In genomic region chr17:84856971-84857370, GRCm38 (mm10) we compare ENCODE assay signal across 25 mouse cellular contexts.
A peak's percentile ranks its signal among the peaks of the same experiment; 100 is the strongest.
DNase-seq lines count a peak whose midpoint lies in the region; ATAC-seq and TF ChIP-seq lines count a peak whose summit lies in the region.
"Had no signal": no experiment of that assay in that cellular context is flagged by ENCODE, and none has a peak within 500 bp of the region (broad histone marks: within the 10 kb centered on the region; RNA-seq: fewer than 3 reads in every experiment).

No protein-coding gene starts in this region.

- TF ChIP-seq POLR2A in thymus, adult 2 months (IDR thresholded peaks at IDR 0.05; ENCODE audit: control insufficient read depth, extremely low read depth, insufficient read depth, low read length, poor library complexity): no peak

- no peak overlapping the region for H3K27ac ChIP-seq in forebrain, embryonic 11.5 days (ENCODE audit: low read depth, low read length)
- no peak overlapping the region for H3K27ac ChIP-seq in forebrain, embryonic 12.5 days
- H3K27ac ChIP-seq in thymus, adult 2 months (ENCODE audit: control insufficient read depth, insufficient read depth, low read length): peak overlapping the region; percentile 88
- H3K27ac ChIP-seq: forebrain, embryonic 13.5 days; heart, embryonic 13.5 days; hindbrain, embryonic 10.5 days; hindbrain, embryonic 15.5 days; liver, embryonic 12.5 days; midbrain, embryonic 13.5 days; neural tube, embryonic 13.5 days had no signal

- WGBS in forebrain, embryonic 11.5 days: 84% methylated on average over 6 of the region's 6 CpGs
- WGBS in forebrain, embryonic 12.5 days: 89% methylated on average over 6 of the region's 6 CpGs
- 93% methylated on average over 6 of the region's 6 CpGs for WGBS in thymus, adult 2 months

- H3K9me3 ChIP-seq in forebrain, embryonic 11.5 days (ENCODE audit: control insufficient read depth, low read length): no peaks in the 10 kb centered on the region
- H3K9me3 ChIP-seq in forebrain, embryonic 12.5 days: no peaks in the 10 kb centered on the region
- H3K9me3 ChIP-seq: forebrain, embryonic 13.5 days; heart, embryonic 13.5 days; hindbrain, embryonic 10.5 days; hindbrain, embryonic 15.5 days; liver, embryonic 12.5 days; midbrain, embryonic 13.5 days; neural tube, embryonic 13.5 days had no signal

- H3K27me3 ChIP-seq in forebrain, embryonic 11.5 days (ENCODE audit: control insufficient read depth, insufficient read depth, low read length): no peaks in the 10 kb centered on the region
- H3K27me3 ChIP-seq in forebrain, embryonic 12.5 days: no peaks in the 10 kb centered on the region
- no peaks in the 10 kb centered on the region for H3K27me3 ChIP-seq in thymus, adult 2 months (ENCODE audit: control insufficient read depth, insufficient read depth, low read length)
- H3K27me3 ChIP-seq: forebrain, embryonic 13.5 days; hindbrain, embryonic 15.5 days; liver, embryonic 12.5 days; midbrain, embryonic 13.5 days; neural tube, embryonic 13.5 days had no signal

- no peaks in the 10 kb centered on the region for H3K4me1 ChIP-seq in forebrain, embryonic 11.5 days (replicated peaks; ENCODE audit: control insufficient read depth, insufficient read depth, low read length)
- H3K4me1 ChIP-seq in forebrain, embryonic 12.5 days: 0 out of 2 replicates have a peak, but pooled peaks cover 3% of the 10 kb centered on the region
- peaks cover 51% of the 10 kb centered on the region for H3K4me1 ChIP-seq in thymus, adult 2 months (replicated peaks; ENCODE audit: control insufficient read depth, insufficient read depth, low read length)
- H3K4me1 ChIP-seq: hindbrain, embryonic 15.5 days had no signal

- no peaks in the 10 kb centered on the region for H3K36me3 ChIP-seq in forebrain, embryonic 11.5 days (ENCODE audit: control insufficient read depth, insufficient read depth, low read length)
- no peaks in the 10 kb centered on the region for H3K36me3 ChIP-seq in forebrain, embryonic 12.5 days (replicated peaks)
- no peaks in the 10 kb centered on the region for H3K36me3 ChIP-seq in thymus, adult 2 months (ENCODE audit: control insufficient read depth, insufficient read depth, low read length)
- H3K36me3 ChIP-seq: heart, embryonic 13.5 days; hindbrain, embryonic 10.5 days; hindbrain, embryonic 15.5 days; liver, embryonic 12.5 days; midbrain, embryonic 13.5 days; neural tube, embryonic 13.5 days had no signal

- no peak overlapping the region for H3K4me3 ChIP-seq in forebrain, embryonic 11.5 days (ENCODE audit: low read depth, low read length)
- H3K4me3 ChIP-seq in forebrain, embryonic 12.5 days (replicated peaks): no peak overlapping the region
- no peak overlapping the region for H3K4me3 ChIP-seq in thymus, adult 2 months (ENCODE audit: control insufficient read depth, insufficient read depth, low read length)
- H3K4me3 ChIP-seq: erythroblast, embryonic 14.5 days; forebrain, embryonic 13.5 days; heart, embryonic 13.5 days; hindbrain, embryonic 10.5 days; hindbrain, embryonic 15.5 days; liver, embryonic 12.5 days; midbrain, embryonic 13.5 days; neural tube, embryonic 13.5 days had no signal

- no peak overlapping the region for H3K4me2 ChIP-seq in forebrain, embryonic 11.5 days (ENCODE audit: low read depth, low read length, severe bottlenecking)
- no peak overlapping the region for H3K4me2 ChIP-seq in forebrain, embryonic 12.5 days
- H3K4me2 ChIP-seq: forebrain, embryonic 13.5 days; heart, embryonic 13.5 days; hindbrain, embryonic 15.5 days; liver, embryonic 12.5 days; midbrain, embryonic 13.5 days; neural tube, embryonic 13.5 days had no signal

- peak; percentile 31 for DNase-seq in forebrain, embryonic 11.5 days (ENCODE audit: low spot score)
- no peak for DNase-seq in thymus, adult 2 months
- no peak for DNase-seq in thymus, postnatal 36 days
- peak; percentile 34 to 41 for DNase-seq in adrenal gland, postnatal 36 days
- DNase-seq in right cerebral cortex, postnatal 10 days (ENCODE audit: low spot score in 2 of 2): no peak
- no peak for DNase-seq in kidney, postnatal 36 days
- DNase-seq: cerebellum, postnatal 14 days; gastrocnemius, postnatal 25 days; heart, adult 18-20 months; heart, postnatal 14 days; kidney, adult 2 months; kidney, postnatal 4 days; left cerebral cortex, postnatal 4 days; liver, postnatal 0 days; lung, postnatal 36 days; thymus, postnatal 25 days had no signal

- no peak for TF ChIP-seq CTCF in thymus, adult 2 months (IDR thresholded peaks at IDR 0.05; ENCODE audit: borderline replicate concordance, control insufficient read depth, extremely low read depth, insufficient read depth, low read length, poor library complexity)

- ATAC-seq in forebrain, embryonic 11.5 days (replicated peaks; ENCODE audit: low FRiP score): no peak
- ATAC-seq in forebrain, embryonic 12.5 days (ENCODE audit: low FRiP score): no peak
- ATAC-seq: forebrain, embryonic 13.5 days; liver, embryonic 12.5 days; liver, postnatal 0 days; midbrain, embryonic 13.5 days had no signal

- H3K9ac ChIP-seq in forebrain, embryonic 11.5 days (ENCODE audit: low read length): no peak overlapping the region
- H3K9ac ChIP-seq in forebrain, embryonic 12.5 days: no peak overlapping the region
- H3K9ac ChIP-seq: forebrain, embryonic 13.5 days; heart, embryonic 13.5 days; hindbrain, embryonic 15.5 days; liver, embryonic 12.5 days; liver, postnatal 0 days; midbrain, embryonic 13.5 days; neural tube, embryonic 13.5 days had no signal

Comparison
In these comparisons a context has a peak if more than half of its experiments do, and no peak if none do; other contexts are left out.
1. DNase-seq: peak in forebrain, embryonic 11.5 days (single experiment) and adrenal gland, postnatal 36 days (2 of 2); none in thymus, adult 2 months (single experiment), thymus, postnatal 36 days (0 of 2), right cerebral cortex, postnatal 10 days (0 of 2) and kidney, postnatal 36 days (0 of 2).